Mouse (Mus musculus) MEL (cell line): Measurements from ENCODE around the gene Ipmk. TPM values are rescaled to one million over a fixed set of nuclear protein-coding genes. Genes with fewer than 3 reads are reported as not detected.
A peak's percentile ranks its signal among the peaks of the same experiment; 100 is the strongest.

Experiments
- DNase-seq: peaks from one replicate; pipeline ENCODE4 v3.0.0; 2011; ENCODE audit warnings: low read depth, low spot score
- H3K27ac ChIP-seq: 2 replicates; pipeline ENCODE4 v1.5.1; 2012; ENCODE audit warnings: low read depth, mild to moderate bottlenecking, control low read depth, low read length, moderate library complexity; ENCODE audit not compliant: control insufficient read depth
- H3K27me3 ChIP-seq, 2 experiments: fragments of 150-350 bp in 1 of 2; sonication (generic) in 1 of 2; 2 replicates each; pipeline ENCODE4 v1.6.1; 2012; ENCODE audit warnings: low read length in 2 of 2, mild to moderate bottlenecking in 2 of 2, improper control_type of control experiment in 1 of 2, moderate library complexity in 1 of 2; ENCODE audit not compliant: insufficient read depth in 2 of 2, control insufficient read depth in 1 of 2
- H3K36me3 ChIP-seq, 2 experiments: 2 replicates each; pipeline ENCODE4 v1.6.1; 2012 to 2014; ENCODE audit warnings: low read length in 2 of 2, improper control_type of control experiment in 1 of 2, inconsistent platforms in 1 of 2, mild to moderate bottlenecking in 1 of 2; ENCODE audit not compliant: insufficient read depth in 2 of 2, control insufficient read depth in 1 of 2
- H3K4me1 ChIP-seq, 2 experiments: fragments of 150-350 bp in 1 of 2; sonication (generic) in 1 of 2; 2 replicates each; pipeline ENCODE4 v1.6.1; 2012; ENCODE audit warnings: low read length in 2 of 2, improper control_type of control experiment in 1 of 2, mild to moderate bottlenecking in 1 of 2; ENCODE audit not compliant: insufficient read depth in 2 of 2, control insufficient read depth in 1 of 2
- H3K4me3 ChIP-seq, 2 experiments: fragments of 150-350 bp in 1 of 2; sonication (generic) in 1 of 2; 2 replicates each; pipeline ENCODE4 v1.5.1; 2012; ENCODE audit warnings: low read depth in 2 of 2, low read length in 2 of 2, mild to moderate bottlenecking in 2 of 2, moderate library complexity in 2 of 2, control low read depth in 1 of 2, improper control_type of control experiment in 1 of 2; ENCODE audit not compliant: control insufficient read depth in 1 of 2, insufficient read depth in 1 of 2
- H3K79me2 ChIP-seq: 2 replicates; pipeline ENCODE4 v1.6.1; 2012; ENCODE audit warnings: mild to moderate bottlenecking, low read length, moderate library complexity; ENCODE audit not compliant: control insufficient read depth, poor library complexity, insufficient read depth
- H3K9ac ChIP-seq: 2 replicates; pipeline ENCODE4 v1.6.1; 2012; ENCODE audit warnings: low read depth, mild to moderate bottlenecking, control low read depth, low read length, moderate library complexity; ENCODE audit not compliant: control insufficient read depth, poor library complexity, severe bottlenecking
- H3K9me3 ChIP-seq: fragments of 150-350 bp; sonication (generic); replicated peaks from 2 replicates; pipeline ENCODE4 v1.6.1; 2012; ENCODE audit warnings: mild to moderate bottlenecking, low read length, improper control_type of control experiment, moderate library complexity; ENCODE audit not compliant: insufficient read depth
- CTCF ChIP-seq, 3 experiments: IDR thresholded peaks in 2 of 3; conservative IDR thresholded peaks in 1 of 3; 2 replicates each; pipeline ENCODE4 v1.5.1; 2011 to 2012; ENCODE audit warnings: low read length in 3 of 3, low read depth in 2 of 3, mild to moderate bottlenecking in 2 of 3, improper control_type of control experiment in 1 of 3, inconsistent platforms in 1 of 3, mixed read lengths in 1 of 3, moderate library complexity in 1 of 3; ENCODE audit not compliant: control insufficient read depth in 1 of 3, insufficient read depth in 1 of 3, poor library complexity in 1 of 3, severe bottlenecking in 1 of 3
- E2F4 ChIP-seq: IDR thresholded peaks from 2 replicates; pipeline ENCODE4 v1.6.1; 2011; ENCODE audit warnings: low read depth, low read length, improper control_type of control experiment, borderline replicate concordance
- ELF1 ChIP-seq: IDR thresholded peaks from 2 replicates; pipeline ENCODE4 v1.6.1; 2014; ENCODE audit warnings: low read depth, mild to moderate bottlenecking, inconsistent platforms, low read length, improper control_type of control experiment, moderate library complexity
- JUND ChIP-seq: IDR thresholded peaks from 2 replicates; pipeline ENCODE4 v1.6.1; 2011; ENCODE audit warnings: low read depth, mild to moderate bottlenecking, improper control_type of control experiment, low read length
- MAFK ChIP-seq: IDR thresholded peaks from 2 replicates; pipeline ENCODE4 v1.6.1; 2011; ENCODE audit warnings: low read depth, mild to moderate bottlenecking, low read length, improper control_type of control experiment, borderline replicate concordance
- MAX ChIP-seq: IDR thresholded peaks from 2 replicates; pipeline ENCODE4 v1.6.1; 2011; ENCODE audit warnings: low read length, improper control_type of control experiment
- MAZ ChIP-seq: IDR thresholded peaks from 2 replicates; pipeline ENCODE4 v1.6.1; 2012; ENCODE audit warnings: low read depth, mild to moderate bottlenecking, inconsistent platforms, low read length, improper control_type of control experiment
- NELFE ChIP-seq: IDR thresholded peaks from 2 replicates; pipeline ENCODE4 v1.6.1; 2011; ENCODE audit warnings: low read depth, low read length, improper control_type of control experiment
- POLR2AphosphoS2 ChIP-seq: IDR thresholded peaks from 2 replicates; pipeline ENCODE4 v1.6.1; 2011; ENCODE audit warnings: low read length, improper control_type of control experiment
- POLR2AphosphoS5 ChIP-seq: IDR thresholded peaks from 2 replicates; pipeline ENCODE4 v1.6.1; 2012; ENCODE audit warnings: low read depth, borderline replicate concordance, mild to moderate bottlenecking, inconsistent platforms, low read length, moderate library complexity, mixed read lengths
- RAD21 ChIP-seq: IDR thresholded peaks from 2 replicates; pipeline ENCODE4 v1.6.1; 2011; ENCODE audit warnings: mild to moderate bottlenecking, low read depth, low read length, improper control_type of control experiment
- RCOR1 ChIP-seq: IDR thresholded peaks from 2 replicates; pipeline ENCODE4 v1.6.1; 2012; ENCODE audit warnings: low read depth, mild to moderate bottlenecking, inconsistent platforms, low read length, improper control_type of control experiment
- SIN3A ChIP-seq: IDR thresholded peaks from 2 replicates; pipeline ENCODE4 v1.6.1; 2012; ENCODE audit warnings: low read length, improper control_type of control experiment, inconsistent platforms
- SMC3 ChIP-seq: IDR thresholded peaks from 2 replicates; pipeline ENCODE4 v1.6.1; 2011; ENCODE audit warnings: low read depth, low read length, improper control_type of control experiment
- TBP ChIP-seq: IDR thresholded peaks from 2 replicates; pipeline ENCODE4 v1.8.0; 2011; ENCODE audit warnings: low read depth, low read length, improper control_type of control experiment
- UBTF ChIP-seq: IDR thresholded peaks from 2 replicates; pipeline ENCODE4 v1.6.1; 2012; ENCODE audit warnings: low read depth, mild to moderate bottlenecking, inconsistent platforms, low read length, improper control_type of control experiment, moderate library complexity, borderline replicate concordance; ENCODE audit not compliant: insufficient read depth
- ZC3H11A ChIP-seq: IDR thresholded peaks from 2 replicates; pipeline ENCODE4 v1.6.1; 2012; ENCODE audit warnings: low read depth, mild to moderate bottlenecking, inconsistent platforms, low read length, improper control_type of control experiment
- polyA plus RNA-seq, 2 experiments: library from polyadenylated mRNA; stranded (reverse) in 1 of 2; unstranded in 1 of 2; fragments of >175 nt in 1 of 2; fragments of >200 nt in 1 of 2; gene quantifications; 2 replicates each; pipeline versions ENCODE4 v1.2.1 to v1.2.4; 2012; ENCODE audit warnings: low replicate concordance in 2 of 2, low read depth in 1 of 2; ENCODE audit not compliant: insufficient read length in 2 of 2, insufficient read depth in 1 of 2, missing spikeins in 1 of 2
- total RNA-seq: library from RNA; depleted of rRNA; stranded (reverse); fragments of 300-350 nt; gene quantifications from 2 replicates; pipeline ENCODE4 v1.2.3, GENCODE M21; 2012

Gene Ipmk
- total and polyA plus RNA-seq, 3 experiments = 21.0 to 36.7 TPM; not detected in 1

DNA sequence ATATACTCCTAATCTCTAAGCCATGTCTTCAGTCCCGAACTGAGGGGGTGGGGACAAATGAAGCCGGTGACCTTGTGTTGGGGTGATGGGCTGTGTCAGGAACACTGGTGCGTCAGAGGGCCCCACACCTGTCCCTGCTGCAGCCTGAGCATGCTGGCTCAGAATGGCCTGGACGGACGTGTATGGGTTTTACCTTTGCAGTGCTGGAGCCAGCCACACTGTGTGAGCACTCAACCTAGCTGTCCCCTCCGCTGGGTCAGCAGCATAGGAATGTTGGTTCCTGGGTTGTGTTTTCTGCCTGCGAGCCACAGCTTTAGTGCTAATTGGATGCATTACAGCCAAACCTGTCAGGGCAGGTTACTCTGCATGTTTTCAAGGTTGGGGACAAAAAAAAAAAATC lies 21.4 kb upstream of the Ipmk start:
- Histone ChIP-seq H3K4me1 (no peaks in the 10 kb centered on the region), H3K9me3 (no peaks in the 10 kb centered on the region), H3K4me3 (no peak overlapping the region), H3K27ac (no peak overlapping the region), H3K9ac (no peak overlapping the region), H3K36me3 (peaks cover 0 to 1% of the 10 kb centered on the region in 2 experiments; a peak in 2 of 4 replicates), H3K27me3 (no peaks in the 10 kb centered on the region), H3K79me2 (no peaks in the 10 kb centered on the region)
- TF ChIP-seq NELFE = no peak
- TF ChIP-seq RAD21 = no peak
- no peak for DNase-seq

DNA sequence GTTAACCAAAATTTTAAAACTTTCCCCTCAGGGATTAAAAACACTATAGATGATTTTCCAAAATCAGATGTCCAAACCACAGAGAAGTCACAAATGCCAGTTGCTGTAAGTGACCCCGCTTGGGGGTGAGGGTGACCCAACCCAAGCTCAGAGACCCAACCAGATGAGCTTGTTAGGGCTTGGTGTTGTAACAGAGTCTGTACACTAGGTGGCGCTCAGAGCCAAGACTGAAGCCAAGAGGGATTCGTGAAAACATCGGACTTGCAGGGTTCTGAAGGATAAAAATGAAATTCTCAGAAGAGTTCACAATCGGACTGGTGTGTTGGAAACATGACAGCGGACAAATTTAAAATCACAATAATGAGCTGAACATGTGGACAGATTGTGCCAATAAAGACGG lies 20.8 kb upstream of the Ipmk start:
- no peak overlapping the region for H3K9ac ChIP-seq
- no peaks in the 10 kb centered on the region for H3K79me2 ChIP-seq
- no peaks in the 10 kb centered on the region for H3K27me3 ChIP-seq
- DNase-seq = peak; percentile 74
- no peaks in the 10 kb centered on the region for H3K9me3 ChIP-seq
- no peaks in the 10 kb centered on the region for H3K4me1 ChIP-seq
- H3K36me3 ChIP-seq = peaks cover 0 to 2% of the 10 kb centered on the region in 2 experiments; a peak in 2 of 4 replicates
- TF ChIP-seq RAD21 (peak; percentile 87), JUND (no peak), CTCF (IDR thresholded peaks at IDR 0.05 in 2 of 3, conservative IDR thresholded peaks at IDR 0.05 in 1 of 3; ENCODE audit: control insufficient read depth in 1 of 3, insufficient read depth in 1 of 3, low read depth in 2 of 3, low read length in 3 of 3, poor library complexity in 1 of 3, severe bottlenecking in 1 of 3) (peak; percentile 79 to 93 (median 89)), ZC3H11A (peak; percentile 78), SIN3A (0 out of 2 replicates have a peak, but pooled peaks have one; percentile 24), SMC3 (peak; percentile 86)
- H3K27ac ChIP-seq = no peak overlapping the region
- no peak overlapping the region for H3K4me3 ChIP-seq

- peaks cover 0 to 2% of the 10 kb centered on the region in 2 experiments; a peak in 2 of 4 replicates for H3K36me3 ChIP-seq
Observed at GRCm38 (mm10) chr10:71327386-71327785, 20.2 kb upstream of the Ipmk start.

GRCm38 (mm10) chr10:71328382-71328781 lies 19.2 kb upstream of the Ipmk start:
- Histone ChIP-seq H3K27ac (no peak overlapping the region), H3K9ac (no peak overlapping the region), H3K9me3 (no peaks in the 10 kb centered on the region), H3K4me1 (no peaks in the 10 kb centered on the region), H3K4me3 (no peak overlapping the region), H3K27me3 (no peaks in the 10 kb centered on the region), H3K79me2 (no peaks in the 10 kb centered on the region), H3K36me3 (peaks cover 0 to 2% of the 10 kb centered on the region in 2 experiments; a peak in 2 of 4 replicates)
- no peak for DNase-seq
- TF ChIP-seq POLR2AphosphoS5 = no peak
- no peak for TF ChIP-seq RCOR1
- TF ChIP-seq MAX = no peak
- TF ChIP-seq TBP = no peak
- TF ChIP-seq ELF1 = no peak
- TF ChIP-seq MAZ = no peak
- TF ChIP-seq UBTF = no peak
- no peak for TF ChIP-seq E2F4
- no peak for TF ChIP-seq JUND
- TF ChIP-seq MAFK = no peak

More at GRCm38 (mm10) chr10:71327386-71327785, 20.2 kb upstream of the Ipmk start:
- H3K79me2 ChIP-seq = no peaks in the 10 kb centered on the region
- no peak overlapping the region for H3K4me3 ChIP-seq
- no peaks in the 10 kb centered on the region for H3K27me3 ChIP-seq
- no peaks in the 10 kb centered on the region for H3K4me1 ChIP-seq
- H3K9ac ChIP-seq = no peak overlapping the region
- DNase-seq = no peak
- TF ChIP-seq POLR2AphosphoS2 = no peak
- H3K9me3 ChIP-seq = no peaks in the 10 kb centered on the region
- H3K27ac ChIP-seq = no peak overlapping the region
